Comparison of ENCODE assay signal across 9 mouse cellular contexts in the genomic region with DNA sequence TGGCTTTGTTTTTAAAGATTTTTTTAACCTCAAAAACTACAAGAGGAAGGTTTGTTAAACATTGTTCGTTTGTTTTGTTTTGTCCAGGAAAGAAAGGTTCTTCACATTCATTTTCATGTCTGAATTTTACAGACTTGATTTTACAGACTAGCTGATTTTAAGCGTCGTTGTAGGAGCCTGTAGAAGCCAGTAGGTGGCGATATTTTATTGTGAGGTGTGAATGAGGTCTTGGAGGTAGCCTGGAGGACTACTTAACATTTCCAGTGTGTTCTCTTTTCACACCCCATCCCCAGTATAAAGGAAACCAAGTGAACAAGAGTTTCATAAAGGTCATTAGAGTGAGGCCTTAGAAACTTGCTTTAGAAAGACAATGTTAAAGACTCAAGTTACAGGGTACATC. TPM values are rescaled to one million over a fixed set of nuclear protein-coding genes. Genes with fewer than 3 reads are reported as not detected.
A peak's percentile ranks its signal among the peaks of the same experiment; 100 is the strongest.
DNase-seq lines count a peak whose midpoint lies in the region; ATAC-seq and TF ChIP-seq lines count a peak whose summit lies in the region.
"Had no signal": no experiment of that assay in that cellular context is flagged by ENCODE, and none has a peak within 500 bp of the region (broad histone marks: within the 10 kb centered on the region; RNA-seq: fewer than 3 reads in every experiment).

No protein-coding gene starts in this region.

- H3K4me3 ChIP-seq in intestine, postnatal 0 days (ENCODE audit: low read depth, low read length), result no peak overlapping the region
- H3K4me3 ChIP-seq in intestine, embryonic 15.5 days (replicated peaks), result no peak overlapping the region

- ATAC-seq in intestine, postnatal 0 days, result no peak
- no peak for ATAC-seq in intestine, embryonic 15.5 days

- H3K4me1 ChIP-seq in intestine, postnatal 0 days (replicated peaks; ENCODE audit: control insufficient read depth, insufficient read depth, low read length), result 0 out of 2 replicates have a peak, but pooled peaks cover 7% of the 10 kb centered on the region
- H3K4me1 ChIP-seq in intestine, embryonic 15.5 days (replicated peaks), result 0 out of 2 replicates have a peak, but pooled peaks cover 6% of the 10 kb centered on the region

- H3K27ac ChIP-seq in intestine, postnatal 0 days (ENCODE audit: low read depth, low read length), result no peak overlapping the region
- no peak overlapping the region for H3K27ac ChIP-seq in intestine, embryonic 15.5 days
- H3K27ac ChIP-seq: limb, embryonic 12.5 days had no signal

- no peaks in the 10 kb centered on the region for H3K36me3 ChIP-seq in intestine, postnatal 0 days (ENCODE audit: control insufficient read depth, insufficient read depth)
- H3K36me3 ChIP-seq in intestine, embryonic 15.5 days, result no peaks in the 10 kb centered on the region
- H3K36me3 ChIP-seq: limb, embryonic 12.5 days had no signal

- TF ChIP-seq CTCF in intestine, postnatal 0 days (IDR thresholded peaks at IDR 0.05; ENCODE audit: low read depth), result peak; percentile 82

- no peak overlapping the region for H3K9ac ChIP-seq in intestine, postnatal 0 days (ENCODE audit: low read depth, low read length)
- H3K9ac ChIP-seq in intestine, embryonic 15.5 days, result no peak overlapping the region
- H3K9ac ChIP-seq: limb, embryonic 12.5 days had no signal

- peaks cover 16% of the 10 kb centered on the region for H3K27me3 ChIP-seq in intestine, postnatal 0 days (replicated peaks; ENCODE audit: control insufficient read depth, insufficient read depth, low read length)
- peaks cover 9% of the 10 kb centered on the region; the same call in 1 of the 2 replicates for H3K27me3 ChIP-seq in intestine, embryonic 15.5 days (replicated peaks)

- WGBS in intestine, postnatal 0 days, result 4% methylated on average over 4 of the region's 4 CpGs
- WGBS in intestine, embryonic 15.5 days, result 4% methylated on average over 4 of the region's 4 CpGs

- H3K9me3 ChIP-seq in intestine, postnatal 0 days (ENCODE audit: control insufficient read depth), result no peaks in the 10 kb centered on the region
- H3K9me3 ChIP-seq in intestine, embryonic 15.5 days, result no peaks in the 10 kb centered on the region
- H3K9me3 ChIP-seq: limb, embryonic 12.5 days had no signal

- H3K4me2 ChIP-seq in intestine, postnatal 0 days (replicated peaks; ENCODE audit: low read depth), result no peak overlapping the region
- H3K4me2 ChIP-seq in intestine, embryonic 15.5 days (replicated peaks), result no peak overlapping the region

- DNase-seq in 3T3-L1 (ENCODE audit: low read depth, low spot score) (peak; percentile 44), ES-CJ7 (ENCODE audit: low read depth, low spot score) (peak; percentile 62)
- peak; percentile 6 to 44 for DNase-seq in frontal cortex, postnatal 36 days (ENCODE audit: low spot score in 2 of 2)
- peak; percentile 57 for DNase-seq in lung, postnatal 36 days
- DNase-seq in spleen, adult 12 weeks (ENCODE audit: low spot score), result no peak
- DNase-seq in adrenal gland, postnatal 4 days (ENCODE audit: low spot score in 2 of 2), result no peak

RNA-seq across cellular contexts. Expression of gene Rbm46, which starts 1.0 kb away (rescaled TPM):
- polyA plus RNA-seq in intestine, postnatal 0 days (2015; fragmentation: Nextera tagmentation; extraction: Ambion mirVana), result 3.3 and 3.5 TPM in 2 replicates
- polyA plus RNA-seq in intestine, embryonic 15.5 days (2015; fragmentation: Nextera tagmentation; extraction: Ambion mirVana), result 5.2 and 5.9 TPM in 2 replicates
- total RNA-seq in adrenal gland, postnatal 4 days (2021), result 1 to 10 TPM; 1.1 to 1.2 TPM

RNA-seq across cellular contexts. Expression of gene Lrat, which starts 26.5 kb away (rescaled TPM):
- polyA plus RNA-seq in intestine, postnatal 0 days (2015; fragmentation: Nextera tagmentation; extraction: Ambion mirVana), result 29.5 and 30.4 TPM in 2 replicates
- polyA plus RNA-seq in intestine, embryonic 15.5 days (2015; fragmentation: Nextera tagmentation; extraction: Ambion mirVana), result 8.6 and 8.8 TPM in 2 replicates
- under 1 TPM; 0.06 to 0.93 TPM for total RNA-seq in adrenal gland, postnatal 4 days (2021)

Comparison
In these comparisons a context has a peak if more than half of its experiments do, and no peak if none do; other contexts are left out.
1. DNase-seq: peak in 3T3-L1 (single experiment), ES-CJ7 (single experiment), frontal cortex, postnatal 36 days (2 of 2) and lung, postnatal 36 days (single experiment); none in spleen, adult 12 weeks (single experiment) and adrenal gland, postnatal 4 days (0 of 2).